Mouse (Mus musculus): ENCODE measurements around the gene Lsm7. TPM values are rescaled to one million over a fixed set of nuclear protein-coding genes. Genes with fewer than 3 reads are reported as not detected.

Gene Lsm7
- polyA plus RNA-seq, 1 experiment from 2014 or later = 412 TPM

- Histone ChIP-seq H3K27ac (ENCODE audit: low read depth) (peak within 1 kb of the TSS; percentile 85), H3K4me2 (ENCODE audit: low read length) (peak within 1 kb of the TSS; percentile 99), H3K4me3 (ENCODE audit: low read depth, low read length) (peak within 1 kb of the TSS; percentile 85), H3K9me3 (ENCODE audit: control insufficient read depth, low read length) (no peaks in the 10 kb centered on the region), H3K9ac (ENCODE audit: low read length) (peak within 1 kb of the TSS; percentile 84), H3K36me3 (ENCODE audit: control insufficient read depth, insufficient read depth, low read length) (peaks cover 14% of the 10 kb centered on the region), H3K27me3 (replicated peaks; ENCODE audit: control insufficient read depth, insufficient read depth, low read length) (no peaks in the 10 kb centered on the region), H3K4me1 (replicated peaks; ENCODE audit: control insufficient read depth, insufficient read depth, low read length) (peaks cover 15% of the 10 kb centered on the region; the same call in 1 of the 2 replicates)
- peak; percentile 97 for DNase-seq (ENCODE audit: low spot score)
- ATAC-seq (replicated peaks; ENCODE audit: low FRiP score, low TSS enrichment, low read depth) = peak; percentile 97
- WGBS = under 1% methylated on average over 73 of the region's 82 CpGs
Measured at GRCm38 (mm10) chr10:80826151-80827062, 28.6 kb downstream of the Lsm7 start, which contains the start of gene Oaz1. Oaz1 (plus strand) TSS chr10:80826656.

DNA sequence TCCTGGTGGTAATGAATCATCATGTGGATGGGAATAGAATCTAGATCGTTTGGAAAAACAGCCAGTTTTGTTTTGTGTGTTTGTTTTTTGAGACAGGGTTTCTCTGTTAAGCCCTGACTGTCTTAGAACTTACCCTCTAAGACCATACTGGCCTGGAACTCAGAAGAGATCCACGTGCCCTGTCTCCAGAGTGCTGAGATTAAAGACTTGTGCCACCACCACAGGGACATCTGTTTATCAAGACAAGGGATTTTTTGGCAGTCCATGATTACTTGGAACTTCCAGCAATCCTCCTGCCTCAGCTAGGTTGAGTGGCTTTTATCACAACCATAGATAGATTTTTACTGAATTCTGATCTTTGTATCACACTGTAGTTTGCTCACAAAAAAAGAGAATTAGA, 30.2 kb downstream of the Lsm7 start:
- no peak for ATAC-seq (replicated peaks; ENCODE audit: low FRiP score, low TSS enrichment, low read depth)
- Histone ChIP-seq H3K9me3 (ENCODE audit: control insufficient read depth, low read length) (no peaks in the 10 kb centered on the region), H3K27ac (ENCODE audit: low read depth) (no peak overlapping the region), H3K27me3 (replicated peaks; ENCODE audit: control insufficient read depth, insufficient read depth, low read length) (no peaks in the 10 kb centered on the region), H3K4me1 (replicated peaks; ENCODE audit: control insufficient read depth, insufficient read depth, low read length) (peaks cover 5% of the 10 kb centered on the region; the same call in 1 of the 2 replicates), H3K4me2 (ENCODE audit: low read length) (no peak overlapping the region), H3K9ac (ENCODE audit: low read length) (no peak overlapping the region), H3K36me3 (ENCODE audit: control insufficient read depth, insufficient read depth, low read length) (peaks cover 12% of the 10 kb centered on the region), H3K4me3 (ENCODE audit: low read depth, low read length) (no peak overlapping the region)
- DNase-seq (ENCODE audit: low spot score) = no peak
- WGBS = 83% methylated on average over 2 of the region's 2 CpGs

GRCm38 (mm10) chr10:80823847-80824643, 31.0 kb downstream of the Lsm7 start:
- Histone ChIP-seq H3K9ac (ENCODE audit: low read length) (no peak overlapping the region), H3K36me3 (ENCODE audit: control insufficient read depth, insufficient read depth, low read length) (peaks cover 4% of the 10 kb centered on the region; the same call in 1 of the 2 replicates), H3K27me3 (replicated peaks; ENCODE audit: control insufficient read depth, insufficient read depth, low read length) (no peaks in the 10 kb centered on the region), H3K9me3 (ENCODE audit: control insufficient read depth, low read length) (no peaks in the 10 kb centered on the region), H3K4me3 (ENCODE audit: low read depth, low read length) (no peak overlapping the region), H3K27ac (ENCODE audit: low read depth) (no peak overlapping the region), H3K4me1 (replicated peaks; ENCODE audit: control insufficient read depth, insufficient read depth, low read length) (peaks cover 5% of the 10 kb centered on the region; the same call in 1 of the 2 replicates), H3K4me2 (ENCODE audit: low read length) (no peak overlapping the region)
- 71% methylated on average over 8 of the region's 8 CpGs for WGBS
- ATAC-seq (replicated peaks; ENCODE audit: low FRiP score, low TSS enrichment, low read depth) (no peak), DNase-seq (ENCODE audit: low spot score) (no peak)

- Histone ChIP-seq H3K4me2 (ENCODE audit: low read length) (no peak overlapping the region), H3K9ac (ENCODE audit: low read length) (no peak overlapping the region), H3K27me3 (replicated peaks; ENCODE audit: control insufficient read depth, insufficient read depth, low read length) (no peaks in the 10 kb centered on the region), H3K27ac (ENCODE audit: low read depth) (no peak overlapping the region), H3K4me1 (replicated peaks; ENCODE audit: control insufficient read depth, insufficient read depth, low read length) (peaks cover 5% of the 10 kb centered on the region; the same call in 1 of the 2 replicates), H3K9me3 (ENCODE audit: control insufficient read depth, low read length) (no peaks in the 10 kb centered on the region), H3K36me3 (ENCODE audit: control insufficient read depth, insufficient read depth, low read length) (0 out of 2 replicates have a peak, but pooled peaks cover under 1% of the 10 kb centered on the region), H3K4me3 (ENCODE audit: low read depth, low read length) (no peak overlapping the region)
- no peak for DNase-seq (ENCODE audit: low spot score)
- whole genome bisulfite sequencing = 92% methylated on average over 1 of the region's 1 CpGs
- ATAC-seq (replicated peaks; ENCODE audit: low FRiP score, low TSS enrichment, low read depth) = no peak
Measured at GRCm38 (mm10) chr10:80823316-80823715, 31.7 kb downstream of the Lsm7 start.

- no peak overlapping the region for H3K4me2 ChIP-seq (ENCODE audit: low read length)
- H3K36me3 ChIP-seq (ENCODE audit: control insufficient read depth, insufficient read depth, low read length) = no peaks in the 10 kb centered on the region
- no peaks in the 10 kb centered on the region for H3K4me1 ChIP-seq (replicated peaks; ENCODE audit: control insufficient read depth, insufficient read depth, low read length)
- WGBS = 87% methylated on average over 5 of the region's 5 CpGs
- no peaks in the 10 kb centered on the region for H3K27me3 ChIP-seq (replicated peaks; ENCODE audit: control insufficient read depth, insufficient read depth, low read length)
- H3K9ac ChIP-seq (ENCODE audit: low read length) = no peak overlapping the region
- no peak for ATAC-seq (replicated peaks; ENCODE audit: low FRiP score, low TSS enrichment, low read depth)
- no peaks in the 10 kb centered on the region for H3K9me3 ChIP-seq (ENCODE audit: control insufficient read depth, low read length)
- DNase-seq (ENCODE audit: low spot score) = no peak
- H3K4me3 ChIP-seq (ENCODE audit: low read depth, low read length) = no peak overlapping the region
- H3K27ac ChIP-seq (ENCODE audit: low read depth) = no peak overlapping the region
Measured at GRCm38 (mm10) chr10:80822528-80822927, 32.5 kb downstream of the Lsm7 start.

GRCm38 (mm10) chr10:80821991-80822390, 33.0 kb downstream of the Lsm7 start:
- 45% methylated on average over 2 of the region's 2 CpGs for WGBS
- Histone ChIP-seq H3K27me3 (replicated peaks; ENCODE audit: control insufficient read depth, insufficient read depth, low read length) (no peaks in the 10 kb centered on the region), H3K9me3 (ENCODE audit: control insufficient read depth, low read length) (no peaks in the 10 kb centered on the region), H3K27ac (ENCODE audit: low read depth) (no peak overlapping the region), H3K4me2 (ENCODE audit: low read length) (no peak overlapping the region), H3K36me3 (ENCODE audit: control insufficient read depth, insufficient read depth, low read length) (no peaks in the 10 kb centered on the region), H3K9ac (ENCODE audit: low read length) (no peak overlapping the region), H3K4me3 (ENCODE audit: low read depth, low read length) (no peak overlapping the region), H3K4me1 (replicated peaks; ENCODE audit: control insufficient read depth, insufficient read depth, low read length) (no peaks in the 10 kb centered on the region)
- DNase-seq (ENCODE audit: low spot score) = no peak
- ATAC-seq (replicated peaks; ENCODE audit: low FRiP score, low TSS enrichment, low read depth) = no peak

DNA sequence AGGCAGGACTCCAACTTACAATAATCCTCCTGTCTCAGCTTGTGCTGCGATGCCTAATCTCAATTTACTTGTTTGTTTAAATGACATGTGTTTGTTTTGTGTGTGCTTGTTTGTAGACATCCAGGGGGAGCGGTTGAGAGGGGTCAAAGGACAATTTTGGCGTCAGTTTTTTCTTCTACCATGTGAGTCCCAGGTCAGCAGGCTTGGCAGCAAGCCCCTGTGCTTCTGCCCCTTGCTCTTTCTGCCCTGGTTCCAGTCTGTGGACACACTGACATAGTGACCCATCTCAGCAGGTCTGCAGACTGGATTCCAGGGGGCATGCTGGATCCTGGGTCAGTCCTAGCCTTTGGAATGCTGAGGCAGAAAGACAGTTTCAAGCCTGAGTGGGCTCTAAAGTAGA, 35.6 kb downstream of the Lsm7 start:
- H3K4me2 ChIP-seq (ENCODE audit: low read length) = no peak overlapping the region
- ATAC-seq (replicated peaks; ENCODE audit: low FRiP score, low TSS enrichment, low read depth) (no peak), DNase-seq (ENCODE audit: low spot score) (no peak)
- no peaks in the 10 kb centered on the region for H3K9me3 ChIP-seq (ENCODE audit: control insufficient read depth, low read length)
- H3K36me3 ChIP-seq (ENCODE audit: control insufficient read depth, insufficient read depth, low read length) = no peaks in the 10 kb centered on the region
- H3K4me1 ChIP-seq (replicated peaks; ENCODE audit: control insufficient read depth, insufficient read depth, low read length) = no peaks in the 10 kb centered on the region
- H3K27ac ChIP-seq (ENCODE audit: low read depth) = no peak overlapping the region
- 47% methylated on average over 3 of the region's 3 CpGs for WGBS
- H3K9ac ChIP-seq (ENCODE audit: low read length) = no peak overlapping the region
- H3K27me3 ChIP-seq (replicated peaks; ENCODE audit: control insufficient read depth, insufficient read depth, low read length) = no peaks in the 10 kb centered on the region
- H3K4me3 ChIP-seq (ENCODE audit: low read depth, low read length) = no peak overlapping the region

- ATAC-seq (replicated peaks; ENCODE audit: low FRiP score, low TSS enrichment, low read depth) = no peak
- H3K9me3 ChIP-seq (ENCODE audit: control insufficient read depth, low read length) = no peaks in the 10 kb centered on the region
- no peak overlapping the region for H3K4me2 ChIP-seq (ENCODE audit: low read length)
- no peak for DNase-seq (ENCODE audit: low spot score)
- no peaks in the 10 kb centered on the region for H3K36me3 ChIP-seq (ENCODE audit: control insufficient read depth, insufficient read depth, low read length)
- H3K9ac ChIP-seq (ENCODE audit: low read length) = no peak overlapping the region
- no peaks in the 10 kb centered on the region for H3K27me3 ChIP-seq (replicated peaks; ENCODE audit: control insufficient read depth, insufficient read depth, low read length)
- 51% methylated on average over 6 of the region's 6 CpGs for WGBS
- H3K27ac ChIP-seq (ENCODE audit: low read depth) = no peak overlapping the region
- no peaks in the 10 kb centered on the region for H3K4me1 ChIP-seq (replicated peaks; ENCODE audit: control insufficient read depth, insufficient read depth, low read length)
- no peak overlapping the region for H3K4me3 ChIP-seq (ENCODE audit: low read depth, low read length)
Measured at GRCm38 (mm10) chr10:80818599-80819281, 36.3 kb downstream of the Lsm7 start.
